Mouse (Mus musculus) cerebellum, adult 18-20 months (tissue): ENCODE measurements at regions not wholly inside any gene's neighbourhood (a gene's known extent, or its start where the extent isn't known, plus 50 kb on each side); places are given as distances from the start of the nearest gene placed in this dataset.

Experiments
- DNase-seq, 2 experiments: peaks; one replicate each; pipeline ENCODE4 v3.0.0; 2021

DNA sequence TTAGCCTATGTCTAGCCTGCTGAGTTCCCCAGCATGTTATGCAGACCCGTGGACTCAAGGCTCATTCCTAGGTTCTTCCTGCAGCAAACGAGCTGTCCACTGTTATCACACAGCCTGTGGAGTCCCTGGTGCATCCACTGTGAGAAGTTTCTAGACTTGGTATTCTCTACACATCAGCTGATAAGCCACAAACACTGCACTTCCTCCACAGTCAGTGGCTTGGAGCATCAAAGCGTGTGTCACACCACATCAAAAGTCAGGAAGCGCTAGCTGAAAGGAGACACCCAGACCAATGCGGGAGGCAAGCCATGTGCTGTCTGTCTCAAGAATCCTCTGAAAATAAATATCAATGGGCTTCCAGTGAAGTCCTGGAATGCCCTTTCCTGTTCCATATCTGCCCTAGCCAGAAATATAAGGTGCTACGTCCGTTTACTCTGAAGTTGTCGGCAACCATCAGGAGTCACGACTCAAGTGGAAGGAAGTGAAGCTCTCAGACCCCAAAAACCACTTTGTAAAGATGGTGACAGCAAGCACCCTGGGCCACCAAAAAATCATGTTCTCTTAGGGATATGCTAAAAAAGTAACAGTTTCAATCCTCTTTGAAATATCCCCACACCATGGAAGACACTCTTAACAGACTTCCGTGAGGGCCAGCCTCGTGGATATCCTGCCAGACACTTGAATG lies 227.7 kb downstream of the Adgrl2 start:
- DNase-seq = no peak

DNA sequence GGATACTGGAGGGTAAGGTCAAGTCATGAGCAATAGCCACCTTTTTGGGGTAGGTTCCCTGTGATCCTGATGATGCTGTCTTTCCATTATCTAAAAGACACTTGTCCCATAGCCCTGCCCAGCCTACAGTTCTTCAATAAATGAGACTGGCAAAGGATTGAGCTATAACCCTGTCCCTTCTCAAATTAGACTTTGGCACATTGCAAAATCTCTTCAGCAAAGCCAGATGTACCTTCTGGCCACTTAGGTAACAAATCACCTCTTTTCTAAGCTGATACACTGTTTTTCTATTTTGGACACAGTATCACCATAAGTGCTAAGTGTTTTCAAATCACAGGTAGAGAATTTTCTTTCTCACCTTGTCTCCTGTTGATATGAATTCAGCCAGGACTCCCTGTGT lies 228.8 kb downstream of the Adgrl2 start:
- DNase-seq = no peak

DNA sequence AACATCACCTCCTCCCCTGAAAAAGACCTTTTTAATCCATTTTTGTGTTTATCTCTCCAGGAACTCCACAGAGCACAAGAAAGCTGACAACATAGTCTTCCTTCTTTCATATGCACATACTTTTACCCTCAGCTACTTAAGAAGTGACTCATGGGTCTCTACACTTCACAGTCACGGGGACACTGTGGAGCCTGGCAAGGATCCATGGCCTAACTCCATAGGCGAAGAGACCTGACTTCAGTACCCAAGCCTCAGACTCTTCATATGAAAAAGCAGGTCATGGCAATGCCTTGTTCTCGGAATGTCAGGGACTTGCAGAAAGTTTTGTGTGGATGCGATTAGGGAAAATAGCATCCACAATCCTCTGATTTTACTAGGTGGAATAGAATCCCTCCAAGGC lies 230.9 kb downstream of the Adgrl2 start:
- DNase-seq = no peak

DNA sequence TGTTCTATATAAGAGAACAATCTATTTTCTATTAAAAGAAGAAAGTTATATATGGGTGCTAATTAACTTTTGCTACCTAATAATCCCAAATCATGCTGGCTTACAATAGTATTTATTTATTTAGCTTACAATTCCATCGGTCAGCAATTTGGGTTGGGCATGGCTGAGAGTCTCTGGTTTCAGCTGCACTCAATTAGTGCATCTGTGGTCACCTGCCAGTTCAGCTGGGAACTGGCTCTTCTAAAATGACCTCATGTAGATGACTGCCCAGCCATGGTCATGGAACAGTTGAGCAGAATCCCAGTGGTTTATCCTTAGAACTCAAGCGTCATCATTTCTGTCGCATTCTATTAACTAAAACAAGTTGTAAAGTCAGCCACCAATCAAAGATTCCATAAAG lies 244.1 kb downstream of the Adgrl2 start:
- no peak for DNase-seq

DNA sequence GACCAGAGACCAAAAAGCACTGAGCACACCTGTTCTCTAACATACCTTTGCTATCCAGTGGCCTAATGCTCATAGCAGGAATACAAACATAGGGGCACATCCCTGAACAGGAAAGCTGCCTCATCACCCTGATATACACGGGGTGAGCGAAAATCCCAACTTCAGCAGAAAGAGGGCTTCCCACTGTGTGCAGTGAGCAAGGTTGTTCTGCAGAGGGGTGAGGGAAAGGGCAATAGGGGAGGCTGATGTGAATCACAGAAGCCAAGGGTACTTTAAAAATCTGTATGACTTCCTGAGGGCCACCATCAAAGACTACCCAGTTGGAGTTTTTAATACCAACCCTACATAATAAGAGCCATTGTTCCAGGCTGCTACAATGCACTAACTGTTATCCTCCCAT lies 245.7 kb downstream of the Adgrl2 start:
- no peak for DNase-seq

DNA sequence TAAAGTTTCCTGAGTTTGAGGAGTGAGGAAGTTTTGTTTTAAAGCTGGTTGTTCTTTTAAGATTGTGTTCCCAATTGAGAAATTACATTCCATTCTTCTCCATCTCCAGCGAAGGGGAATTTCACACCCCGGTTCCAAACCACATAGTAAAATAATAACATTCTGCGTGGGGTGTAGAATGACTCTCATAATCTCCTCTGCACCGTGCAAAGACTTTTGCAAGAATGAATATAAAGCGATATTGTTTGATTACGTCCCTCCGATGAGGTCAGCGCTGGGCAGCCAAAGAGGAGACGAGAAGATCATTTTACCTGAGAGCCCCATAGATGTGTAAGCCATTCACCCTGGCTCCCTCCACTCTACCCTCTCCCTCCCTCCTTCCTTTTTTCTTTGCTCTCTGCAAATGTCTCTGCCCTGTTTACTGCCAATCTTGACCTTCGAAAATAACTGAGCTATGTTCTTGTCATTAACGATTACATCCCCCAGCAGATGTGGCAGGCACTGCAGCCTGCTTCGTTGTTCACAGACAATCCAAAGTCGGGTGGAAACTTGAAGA lies 256.1 kb downstream of the Adgrl2 start:
- DNase-seq = no peak

DNA sequence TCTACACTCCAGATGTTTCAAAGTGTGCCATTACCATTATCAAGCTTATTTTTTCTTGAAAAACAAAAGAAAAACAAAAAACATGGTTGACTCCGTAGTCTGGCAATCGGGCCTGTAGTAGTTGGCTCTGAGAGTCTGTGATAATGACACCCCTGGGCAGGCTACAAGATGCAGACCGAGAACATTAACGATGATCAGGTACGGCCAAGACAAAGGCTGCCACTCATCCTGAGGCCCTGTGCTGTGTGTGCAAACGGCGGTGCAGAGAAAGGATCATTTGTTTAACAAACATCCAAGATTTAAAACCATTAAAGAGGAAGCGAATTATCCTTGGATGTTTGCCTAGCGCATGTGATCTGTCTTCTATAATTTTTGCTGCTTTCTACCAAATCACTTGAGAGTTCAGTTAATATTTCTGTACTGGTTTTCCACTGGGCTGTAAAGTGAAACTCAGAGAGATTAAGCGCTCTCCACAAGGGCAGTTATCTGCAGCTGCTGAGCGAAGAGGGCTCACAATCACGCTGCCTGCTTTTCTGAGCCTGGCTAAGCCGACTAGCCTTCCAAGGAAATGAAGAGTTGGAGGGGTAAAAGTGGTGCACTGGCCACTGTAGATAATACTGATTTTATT lies 257.0 kb downstream of the Adgrl2 start:
- DNase-seq = no peak

DNA sequence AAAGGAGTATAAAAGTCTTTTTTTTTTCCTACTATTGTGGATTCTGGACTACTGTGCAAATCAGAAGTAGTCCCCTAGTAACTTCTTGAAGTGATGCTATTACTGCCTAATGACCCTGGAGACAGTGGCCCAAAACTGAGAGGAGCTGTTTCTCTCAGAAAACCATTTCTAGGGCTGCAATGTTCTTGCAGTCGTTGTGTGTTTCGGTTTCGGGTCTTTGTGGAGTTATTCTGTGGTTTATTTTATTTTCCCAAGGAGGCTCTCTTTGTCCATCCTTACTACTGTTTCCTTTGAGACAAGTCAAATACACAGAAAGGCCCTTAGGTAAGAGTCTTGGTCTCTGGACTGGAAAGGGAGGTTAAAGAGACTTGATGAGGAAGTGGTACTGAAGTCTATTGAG lies 258.9 kb downstream of the Adgrl2 start:
- no peak for DNase-seq

DNA sequence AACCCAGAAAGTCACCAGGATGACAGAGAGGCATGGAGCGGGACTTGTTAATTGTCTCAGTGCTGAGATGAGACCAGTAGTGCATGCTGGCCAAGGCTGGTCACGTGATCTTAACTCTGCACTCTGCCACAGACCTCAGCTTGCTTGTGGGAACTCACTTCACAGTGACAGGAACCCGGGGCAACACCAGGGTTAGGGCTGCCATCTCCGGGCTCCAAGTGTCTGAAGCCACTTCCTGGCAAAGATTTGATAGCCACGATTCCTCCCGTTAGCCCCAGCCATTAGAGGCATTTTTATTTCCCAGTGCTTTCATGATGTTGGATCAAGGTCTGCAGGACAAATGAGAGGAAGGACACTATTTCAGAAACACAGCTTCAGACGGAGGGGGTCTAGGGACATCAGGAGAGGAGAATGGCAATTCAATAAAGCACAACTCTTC lies 261.1 kb downstream of the Adgrl2 start:
- DNase-seq = no peak

DNA sequence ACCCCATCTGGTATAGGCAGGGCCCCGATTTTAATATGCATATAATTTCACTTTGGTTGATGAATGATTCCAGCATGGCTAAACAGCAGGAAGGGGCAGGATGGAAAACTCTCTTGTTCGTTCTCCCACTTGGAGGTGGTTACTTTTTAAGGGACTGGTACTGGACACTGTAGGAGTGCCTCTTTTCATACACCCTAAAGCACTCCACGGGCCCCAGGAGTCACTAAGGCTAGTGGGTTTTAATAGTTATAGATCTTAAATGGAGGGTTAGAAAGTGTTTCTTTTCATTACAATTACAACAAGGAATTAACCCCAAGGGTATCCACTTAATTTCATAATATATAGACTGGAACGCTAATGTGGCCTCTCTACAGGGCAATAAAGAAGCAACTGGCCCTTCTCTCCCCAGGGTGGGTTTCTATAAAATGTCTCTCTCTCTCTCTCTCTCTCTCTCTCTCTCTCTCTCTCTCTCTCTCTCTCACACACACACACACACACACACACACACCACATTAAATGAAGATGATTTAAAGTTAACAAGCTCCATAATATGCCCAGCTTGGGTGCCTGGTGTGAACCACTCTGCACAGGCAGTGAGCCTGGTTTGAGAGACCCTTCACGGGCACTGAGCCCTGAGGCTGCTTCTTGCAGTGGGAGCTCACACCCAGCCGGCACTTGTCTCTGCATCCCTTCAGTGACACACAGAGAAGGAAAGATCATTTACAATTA lies 261.7 kb downstream of the Adgrl2 start:
- no peak for DNase-seq

DNA sequence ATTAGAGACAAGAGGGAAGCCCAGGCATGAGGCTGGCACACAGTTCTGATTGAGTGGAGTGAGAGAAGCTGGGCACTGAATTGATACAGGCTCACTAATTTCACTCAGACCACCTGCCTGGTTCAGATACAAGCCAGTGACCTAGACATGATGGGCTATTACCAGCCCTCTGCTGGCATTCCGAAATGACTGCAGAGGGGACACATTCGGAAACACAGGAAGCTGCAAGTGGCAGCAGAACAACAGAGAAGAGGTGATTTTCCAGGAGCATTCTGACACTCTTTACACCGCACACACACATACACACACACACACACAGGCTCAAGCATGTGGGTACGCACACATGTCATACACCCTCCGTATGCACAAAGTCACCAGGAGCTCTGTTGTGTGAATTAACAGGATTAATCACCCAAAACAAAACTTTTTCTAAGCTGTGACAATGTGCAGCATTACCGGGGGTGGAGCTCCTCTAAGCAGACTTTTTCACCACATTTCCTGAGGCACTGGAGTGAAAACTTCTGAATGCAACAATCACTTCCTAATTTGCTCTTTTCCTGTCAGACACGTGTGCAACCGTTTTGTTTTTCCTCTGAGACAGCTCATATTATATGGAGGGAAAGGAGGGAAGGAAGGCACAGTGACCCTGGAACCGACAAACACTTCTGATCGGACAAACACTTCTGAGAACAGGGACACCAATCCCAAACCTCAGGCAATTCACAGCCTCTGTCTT lies 263.6 kb downstream of the Adgrl2 start:
- DNase-seq = no peak

DNA sequence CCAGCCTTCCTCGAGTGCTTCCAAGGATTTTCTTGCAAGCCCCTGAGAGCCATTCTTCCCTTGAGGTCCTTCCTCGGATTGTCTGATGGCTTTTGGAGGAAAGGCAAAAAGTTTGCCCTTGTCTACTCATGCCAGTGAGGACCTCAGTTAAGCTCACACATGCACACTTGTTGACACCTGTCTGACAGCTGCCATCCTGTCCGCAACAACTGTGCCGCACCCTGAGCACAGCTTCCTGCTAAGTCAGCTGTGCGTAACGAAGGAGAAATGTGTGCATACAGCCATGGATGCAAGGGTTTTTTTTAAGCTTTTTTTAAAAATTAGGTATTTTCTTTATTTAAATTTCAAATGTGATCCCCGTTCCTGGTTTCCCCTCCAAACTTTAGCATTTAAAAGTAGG lies 293.8 kb downstream of the Adgrl2 start:
- DNase-seq = no peak

DNA sequence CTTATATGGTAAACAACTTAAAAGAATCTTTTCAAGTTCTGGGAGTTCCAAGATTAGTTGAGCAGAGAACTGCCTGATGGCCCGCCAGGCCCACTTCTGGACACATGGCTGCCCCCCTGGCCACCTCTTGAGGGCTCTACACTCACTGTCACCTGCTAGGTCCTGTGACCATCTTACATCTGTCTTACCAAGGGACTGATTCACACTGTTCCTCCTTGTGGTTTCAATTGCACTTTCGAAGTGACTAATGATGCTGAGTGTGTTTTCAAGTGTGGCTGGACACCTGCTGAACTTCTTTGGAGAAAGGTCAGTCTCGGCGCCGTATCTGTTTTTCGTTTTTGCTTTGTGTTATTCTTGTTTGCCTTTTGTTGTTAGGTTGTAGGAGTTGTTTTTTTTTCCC lies 294.9 kb downstream of the Adgrl2 start:
- DNase-seq = no peak

DNA sequence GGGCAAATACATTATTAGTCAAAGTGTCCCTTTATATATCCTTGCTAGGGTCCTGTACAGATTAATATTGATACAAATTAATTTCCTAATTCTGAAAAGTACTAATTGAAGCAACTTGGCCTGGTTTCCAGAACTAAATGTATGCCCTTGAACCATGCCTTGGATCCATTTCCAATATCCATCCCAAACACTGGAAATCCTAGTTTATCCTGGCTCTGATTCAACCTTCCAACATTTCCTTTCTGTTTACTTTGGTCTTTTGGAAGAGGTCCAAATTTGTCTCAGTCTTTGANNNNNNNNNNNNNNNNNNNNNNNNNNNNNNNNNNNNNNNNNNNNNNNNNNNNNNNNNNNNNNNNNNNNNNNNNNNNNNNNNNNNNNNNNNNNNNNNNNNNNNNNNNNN lies 307.2 kb downstream of the Adgrl2 start:
- no peak for DNase-seq

DNA sequence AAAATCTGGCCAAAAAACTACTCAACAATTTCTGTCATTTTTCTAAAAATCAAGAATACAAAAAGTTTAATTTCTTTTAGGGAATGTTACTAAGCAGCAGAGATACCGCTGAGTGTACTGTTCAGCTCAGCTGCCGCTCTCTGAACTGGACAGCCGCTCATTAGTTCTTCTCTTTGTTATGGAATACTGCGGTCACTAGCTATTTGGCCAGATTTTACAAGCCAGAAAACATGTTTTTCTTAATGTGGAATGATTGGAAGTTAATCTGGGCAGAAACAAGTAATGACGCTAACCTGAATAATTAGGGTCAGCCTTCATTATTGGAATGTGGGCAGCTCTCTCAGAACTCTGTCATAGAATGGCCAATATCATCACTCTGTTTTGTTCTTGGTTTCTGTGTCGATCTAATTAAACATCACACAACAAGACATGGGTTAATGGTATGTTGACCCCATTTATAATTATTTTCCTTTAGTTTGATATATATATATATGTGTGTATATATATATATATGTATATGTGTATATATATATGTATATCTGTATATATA lies 307.8 kb downstream of the Adgrl2 start:
- no peak for DNase-seq

DNA sequence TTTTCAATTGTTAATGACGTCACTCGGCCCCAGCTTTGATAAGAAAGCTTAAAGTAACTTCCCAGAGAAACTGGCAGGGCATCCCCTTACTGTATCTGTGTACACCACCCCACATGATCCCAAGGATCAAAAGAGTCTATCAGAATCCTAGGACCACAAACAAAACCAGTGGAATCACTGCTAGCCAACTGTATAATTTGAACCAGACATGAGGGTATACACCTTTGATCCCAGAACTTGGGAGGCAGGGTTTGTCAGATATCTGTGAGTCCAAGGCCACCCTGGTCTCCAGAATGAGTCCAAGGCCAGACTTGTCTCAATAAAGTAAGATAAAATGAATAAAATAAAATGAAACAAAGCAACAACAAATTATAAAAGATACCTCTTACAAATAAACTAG lies 309.2 kb downstream of the Adgrl2 start:
- no peak for DNase-seq

DNA sequence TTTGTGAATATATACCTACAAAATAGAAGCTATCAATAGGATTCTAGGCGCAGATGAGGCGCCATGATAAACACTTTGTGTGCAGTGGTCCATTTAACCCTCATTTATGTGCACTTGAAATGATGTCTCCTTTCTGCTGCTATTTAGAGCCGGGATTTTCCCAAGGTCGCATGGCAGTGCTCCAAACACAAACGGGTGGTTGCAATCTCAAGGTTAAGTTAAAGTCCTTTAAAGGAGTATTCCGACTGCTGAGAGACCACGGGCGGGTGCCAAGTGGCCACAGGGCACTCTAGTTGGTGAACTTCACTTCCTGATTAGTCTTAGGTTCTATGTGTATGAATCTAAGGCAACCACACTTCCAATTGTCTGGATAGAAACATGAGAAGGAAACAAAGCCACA lies 309.6 kb downstream of the Adgrl2 start:
- DNase-seq = no peak

DNA sequence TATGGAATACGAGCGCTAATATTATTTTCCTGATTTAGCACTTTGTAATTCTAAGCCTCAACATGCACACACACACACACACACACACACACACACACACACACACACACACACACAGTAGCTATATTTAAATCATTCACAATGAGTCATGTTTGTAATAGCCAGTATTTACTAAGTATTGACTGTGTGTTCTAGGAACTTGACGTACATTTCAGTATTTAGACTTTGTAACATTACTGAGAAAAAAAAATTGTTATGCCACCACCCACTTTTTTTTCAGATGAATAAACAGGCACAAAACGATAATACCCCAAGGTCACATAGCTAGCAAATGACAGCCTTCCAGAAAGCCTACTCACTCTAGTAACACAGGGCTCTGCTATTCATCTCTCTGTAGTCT lies 310.3 kb downstream of the Adgrl2 start:
- DNase-seq = no peak

DNA sequence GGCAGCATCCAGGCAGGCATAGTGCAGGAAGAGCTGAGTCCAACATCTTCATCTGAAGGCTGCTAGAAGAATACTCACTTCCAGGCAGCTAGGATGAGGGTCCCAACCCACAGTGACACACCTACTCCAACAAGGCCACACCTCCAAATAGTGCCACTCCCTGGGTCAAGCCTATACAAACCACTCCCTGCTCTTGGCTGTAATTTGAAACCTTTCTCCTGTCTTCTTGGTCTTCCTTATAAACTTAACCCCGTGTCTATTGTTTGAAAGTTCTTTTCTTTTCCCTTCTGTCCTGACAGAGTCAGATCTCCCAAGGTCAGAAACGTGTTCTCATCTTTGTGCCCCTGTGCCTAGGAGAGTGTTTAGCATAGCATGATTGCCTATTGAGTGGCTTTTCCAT lies 311.2 kb downstream of the Adgrl2 start:
- no peak for DNase-seq

DNA sequence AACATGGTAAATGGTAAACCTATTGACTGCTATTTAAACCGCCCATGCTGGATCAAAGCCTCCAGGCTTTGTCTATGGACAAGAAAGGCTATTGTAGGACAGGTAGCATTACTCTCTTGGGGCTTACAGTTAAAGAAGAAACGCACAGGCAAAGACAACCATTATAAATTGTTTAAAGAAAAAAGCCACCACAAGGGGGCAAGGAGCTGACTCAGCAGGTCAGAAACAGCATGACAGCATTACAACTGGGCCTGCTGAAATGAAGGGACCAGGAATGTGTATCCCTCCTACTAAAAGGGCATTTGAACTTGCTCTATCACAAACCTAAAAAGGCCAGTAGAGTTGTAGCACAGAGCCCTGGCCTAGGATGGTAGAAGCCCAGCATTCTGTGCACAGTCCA lies 314.3 kb downstream of the Adgrl2 start:
- DNase-seq = no peak

DNA sequence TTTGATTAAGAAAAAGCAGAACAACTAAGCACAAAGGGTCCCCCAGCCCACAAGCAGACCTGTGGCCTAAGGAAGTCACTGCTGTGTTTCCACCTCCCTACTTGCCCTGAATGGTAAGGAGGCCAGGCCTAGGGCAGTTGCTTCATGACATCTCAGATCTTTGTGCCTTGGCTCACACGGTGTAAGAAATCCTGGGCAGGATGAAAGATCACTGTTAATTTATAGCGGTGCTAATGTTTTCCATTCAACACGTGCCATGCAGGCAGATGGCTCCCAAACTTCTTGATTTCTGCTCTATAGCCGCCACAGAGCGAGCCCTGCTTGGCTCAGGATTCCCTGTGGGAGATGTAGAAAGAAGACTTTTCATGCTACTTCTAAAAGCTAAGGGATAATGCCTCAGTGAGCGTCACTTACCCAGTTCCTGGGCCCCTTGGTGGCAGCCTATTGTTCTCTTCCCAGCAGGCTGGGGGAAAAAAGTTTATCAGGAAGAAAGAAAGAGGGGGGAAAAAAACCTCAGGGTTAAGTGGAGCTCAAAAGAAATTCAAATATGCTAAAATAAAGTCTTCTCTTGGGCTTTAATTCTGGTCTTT lies 327.4 kb downstream of the Adgrl2 start:
- DNase-seq = no peak

DNA sequence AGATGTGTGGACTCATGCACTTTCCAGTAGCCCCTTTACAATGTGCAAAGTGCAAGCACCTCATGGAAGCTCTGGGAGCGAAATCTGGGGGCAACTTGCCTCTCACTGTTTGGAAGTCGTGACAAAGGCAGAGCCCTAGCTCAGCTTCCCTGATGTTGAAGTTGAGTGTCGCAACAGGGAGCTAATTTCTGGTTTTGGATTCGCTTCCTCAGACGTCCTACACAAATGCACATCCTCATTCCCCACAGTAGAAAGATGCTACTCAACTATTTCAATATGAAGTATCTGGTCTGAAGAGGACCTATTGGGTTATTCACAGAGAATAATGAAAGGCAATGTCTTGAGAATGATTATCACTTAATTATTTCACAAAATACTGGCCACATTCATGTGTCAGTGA lies 331.3 kb downstream of the Adgrl2 start:
- DNase-seq = no peak

DNA sequence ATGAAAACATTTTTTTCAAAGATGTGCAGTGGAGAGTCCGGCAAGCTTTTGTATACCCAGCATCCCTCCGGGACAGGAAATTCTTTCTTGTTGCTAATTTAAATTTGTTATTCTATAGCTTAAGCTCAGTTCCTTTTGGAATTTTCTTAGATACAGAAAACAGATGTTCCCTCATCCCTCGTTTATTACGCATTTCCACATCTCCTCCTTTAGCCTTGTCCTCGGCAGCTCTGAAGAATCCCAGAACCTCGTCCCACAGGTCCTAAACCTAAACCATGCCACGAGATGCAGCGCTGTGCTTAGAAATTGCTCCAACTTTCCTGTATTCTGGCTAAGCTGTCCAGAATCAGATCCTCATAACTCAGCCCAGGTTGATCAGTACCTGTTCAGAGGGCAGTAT lies 332.0 kb downstream of the Adgrl2 start:
- no peak for DNase-seq
